Comparison of ENCODE assay signal across 14 mouse cellular contexts in genomic region chr6:36793775-36794174, GRCm38 (mm10). TPM values are rescaled to one million over a fixed set of nuclear protein-coding genes. Genes with fewer than 3 reads are reported as not detected.
DNase-seq lines count a peak whose midpoint lies in the region; TF ChIP-seq lines count a peak whose summit lies in the region.
"Had no signal": no experiment of that assay in that cellular context is flagged by ENCODE, and none has a peak within 500 bp of the region (broad histone marks: within the 10 kb centered on the region; RNA-seq: fewer than 3 reads in every experiment).

No protein-coding gene starts in this region.

- no peak for TF ChIP-seq CTCF in kidney, adult 2 months (conservative IDR thresholded peaks at IDR 0.05; ENCODE audit: insufficient read depth, insufficient read length, low read depth, low read length)

- WGBS in kidney, adult 2 months = 45% methylated on average over 5 of the region's 5 CpGs

- TF ChIP-seq POLR2A in kidney, adult 2 months (IDR thresholded peaks at IDR 0.05; ENCODE audit: low read depth, low read length) = no peak

- H3K4me3 ChIP-seq in kidney, adult 2 months (ENCODE audit: insufficient read depth, low read depth, low read length) = no peak overlapping the region
- H3K4me3 ChIP-seq: heart, embryonic 12.5 days; stomach, embryonic 15.5 days had no signal

- no peaks in the 10 kb centered on the region for H3K4me1 ChIP-seq in kidney, adult 2 months (ENCODE audit: control insufficient read depth, insufficient read depth, low read length)

- H3K27me3 ChIP-seq in kidney, adult 2 months (replicated peaks; ENCODE audit: control insufficient read depth, insufficient read depth, low read length) = no peaks in the 10 kb centered on the region
- H3K27me3 ChIP-seq: heart, embryonic 12.5 days; stomach, embryonic 15.5 days had no signal

- H3K36me3 ChIP-seq in kidney, adult 2 months (ENCODE audit: control insufficient read depth, insufficient read depth, low read length) = no peaks in the 10 kb centered on the region
- H3K36me3 ChIP-seq: heart, embryonic 12.5 days had no signal

- H3K27ac ChIP-seq in kidney, adult 2 months (ENCODE audit: insufficient read depth, low read depth, low read length) = no peak overlapping the region
- H3K27ac ChIP-seq: stomach, embryonic 15.5 days had no signal

- intact Hi-C loops in left cerebral cortex, postnatal 25 days (cut with DNase I) = no loop called here

- DNase-seq in kidney, adult 2 months = peak; percentile 47
- DNase-seq in kidney, postnatal 4 days = no peak
- DNase-seq in adrenal gland, postnatal 14 days = peak; percentile 27
- DNase-seq in brain, adult 2 months (ENCODE audit: low read depth, low spot score) = peak; percentile 65
- DNase-seq in cerebellum, postnatal 36 days = peak; percentile 66 to 74
- DNase-seq in spleen, adult 12 weeks (ENCODE audit: low spot score) = no peak
- no peak for DNase-seq in left cerebral cortex, postnatal 25 days (ENCODE audit: low spot score in 2 of 2)
- DNase-seq in right cerebral cortex, adult 2 months (ENCODE audit: low spot score in 2 of 2) = no peak
- DNase-seq: layer of hippocampus, adult 9-11 months; lung, postnatal 14 days; right cerebral cortex, postnatal 14 days had no signal

RNA-seq across cellular contexts. Expression of gene Ptn, which starts 16.2 kb away (rescaled TPM):
- 1.6 TPM in 2 replicates for polyA plus RNA-seq in kidney, adult 2 months (2012; rRNA removed)
- total RNA-seq in adrenal gland, postnatal 14 days (2021) = 58.7 and 59.5 TPM in 2 replicates
- total RNA-seq in left cerebral cortex, postnatal 25 days (2021) = 100 to 1,000 TPM; 440 to 472 TPM
- total RNA-seq: liver, adult 2 months had no signal
- polyA plus RNA-seq: liver, adult 2 months had no signal

Comparison
In these comparisons a context has a peak if more than half of its experiments do, and no peak if none do; other contexts are left out.
1. DNase-seq: peak in kidney, adult 2 months (single experiment), adrenal gland, postnatal 14 days (single experiment), brain, adult 2 months (single experiment) and cerebellum, postnatal 36 days (2 of 2); none in kidney, postnatal 4 days (0 of 2), spleen, adult 12 weeks (single experiment), left cerebral cortex, postnatal 25 days (0 of 2) and right cerebral cortex, adult 2 months (0 of 2).